Mouse (Mus musculus) CD4-positive, CD25-positive, alpha-beta regulatory T cell, adult 2 months (primary cell): ENCODE results near the gene Olfr535.
"Not testable (repeated sequence)": the region's sequence is repeated elsewhere in the genome, so short reads cannot be mapped to it uniquely, and the experiment has no call there.

ENCODE experiments used
- DNase-seq: peaks from one replicate; pipeline ENCODE4 v3.0.0-alpha.2; 2012; ENCODE audit warnings: low read depth, low spot score

The Olfr535 gene

DNA sequence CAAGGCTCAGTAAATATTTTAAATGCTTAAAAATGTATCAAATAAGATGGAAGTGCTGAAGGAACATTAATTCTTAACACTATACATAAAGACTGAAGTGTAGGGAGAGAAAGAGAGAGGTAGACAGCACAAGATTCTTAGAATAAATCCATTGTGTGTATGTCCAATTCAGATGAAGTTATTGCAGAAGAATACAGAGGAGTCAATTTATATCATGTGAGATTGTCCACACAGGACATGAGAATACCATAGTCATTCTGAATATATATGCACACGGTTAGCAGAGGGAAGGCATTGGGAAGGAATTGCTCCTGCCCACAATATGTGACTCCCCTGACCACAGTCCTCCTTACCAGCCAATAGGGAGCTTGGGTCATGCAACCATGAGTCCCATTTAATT is at the start of gene Olfr535:
Gene Olfr535 (plus strand): TSS at position 301 of the 400 bp plus-strand sequence.
- DNase-seq = no peak

DNA sequence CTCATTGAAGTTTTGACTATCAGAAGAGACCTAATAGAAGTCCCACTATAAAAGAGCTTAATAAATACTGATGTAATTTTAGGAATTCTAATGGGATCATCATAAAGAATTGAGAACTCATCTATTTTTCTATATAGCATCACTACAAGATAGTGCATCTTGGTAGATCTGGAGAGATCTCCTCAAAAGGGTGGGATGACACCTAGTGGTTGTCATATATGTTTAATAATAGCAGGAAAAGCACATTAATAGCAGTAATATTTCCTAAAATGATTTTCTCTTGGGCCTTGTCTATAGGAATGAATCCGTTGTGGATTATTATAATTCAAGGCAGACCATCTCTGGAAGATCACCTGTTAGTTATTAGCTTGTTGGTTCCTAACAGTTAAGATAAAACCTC is 40.9 kb upstream of the Olfr535 start:
- DNase-seq = peak; percentile 15

DNA sequence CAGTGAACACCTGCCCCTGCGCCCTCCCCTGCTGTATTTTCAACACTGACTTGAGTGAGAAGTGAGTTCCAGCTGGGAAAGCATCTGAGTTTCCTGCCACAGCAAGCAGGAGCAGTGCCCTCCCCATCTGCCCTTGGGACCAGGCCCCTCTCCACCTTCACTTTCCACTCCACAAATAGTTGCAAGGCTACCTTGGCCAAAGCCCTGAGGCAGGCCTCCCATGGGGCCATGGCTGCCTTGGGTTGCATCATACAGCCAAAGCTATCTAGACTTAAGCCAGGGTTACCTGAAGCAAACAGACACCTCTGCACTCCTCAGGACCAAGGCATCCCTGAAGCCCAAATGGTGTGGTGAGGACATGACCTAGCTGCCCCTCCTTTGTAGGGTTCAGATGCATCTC is 20.9 kb upstream of the Olfr535 start, which contains the start of gene Olfr533:
Gene Olfr533 (plus strand): TSS at position 301 of the 400 bp plus-strand sequence.
- not testable (repeated sequence) for DNase-seq

- DNase-seq = no peak
These were observed 6.1 kb upstream of the Olfr535 start for GRCm38 (mm10) chr7:140477886-140478285.

GRCm38 (mm10) chr7:140478733-140479132 is 5.3 kb upstream of the Olfr535 start:
- DNase-seq = no peak

GRCm38 (mm10) chr7:140488981-140489380 is 5.0 kb downstream of the Olfr535 start:
- DNase-seq = no peak

GRCm38 (mm10) chr7:140494231-140494630 is 10.2 kb downstream of the Olfr535 start:
- DNase-seq = no peak

- no peak for DNase-seq
These were observed 10.7 kb downstream of the Olfr535 start for GRCm38 (mm10) chr7:140494702-140495101.

DNA sequence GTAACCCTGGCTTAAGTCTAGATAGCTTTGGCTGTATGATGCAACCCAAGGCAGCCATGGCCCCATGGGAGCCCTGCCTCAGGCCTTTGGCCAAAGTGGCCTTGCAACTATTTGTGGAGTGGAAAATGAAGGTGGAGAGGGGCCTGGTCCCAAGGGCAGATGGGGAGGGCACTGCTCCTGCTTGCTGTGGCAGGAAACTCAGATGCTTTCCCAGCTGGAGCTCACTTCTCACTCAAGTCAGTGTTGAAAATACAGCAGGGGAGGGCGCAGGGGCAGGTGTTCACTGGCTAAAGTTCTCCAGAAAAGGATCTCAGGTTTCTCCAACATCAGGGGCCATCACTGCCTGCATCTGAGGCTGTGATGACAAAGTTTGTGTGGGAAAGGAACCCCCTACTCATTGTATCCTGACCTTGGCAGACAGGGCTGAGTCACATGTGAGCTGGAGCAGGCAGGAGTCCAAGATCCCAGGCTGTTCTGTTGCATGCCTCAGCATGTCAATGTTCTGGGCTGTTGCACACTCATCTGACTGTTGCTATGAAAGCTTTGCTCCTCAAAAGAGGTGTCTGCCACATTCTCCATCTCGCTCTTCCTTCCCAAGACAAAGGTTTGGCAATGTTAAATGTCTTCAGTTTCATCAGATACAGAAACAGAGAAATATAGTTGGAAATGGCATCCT is 23.5 kb downstream of the Olfr535 start, which contains the start of gene Olfr536:
Gene Olfr536 (minus strand): TSS at position 51 of the 676 bp plus-strand sequence.
- not testable (repeated sequence) for DNase-seq

- no peak for DNase-seq
These were observed 55.7 kb downstream of the Olfr535 start for GRCm38 (mm10) chr7:140539746-140540145.
